Mouse (Mus musculus) cerebellum, adult 9-10 months (tissue): Measurements from ENCODE around the gene Samhd1.

Source experiments
- DNase-seq: peaks from one replicate; pipeline ENCODE4 v3.0.0; 2022

Samhd1 gene

GRCm38 (mm10) chr2:157048395-157049181 is 86.5 kb downstream of the Samhd1 start:
- DNase-seq: no peak
